Mouse (Mus musculus) erythroblast, embryonic 14.5 days (primary cell): Measurements from ENCODE around the gene Helz.

Source experiments
- GATA1 ChIP-seq: IDR thresholded peaks from 2 replicates; pipeline ENCODE4 v1.6.1; 2012; ENCODE audit warnings: low read length, inconsistent platforms, mixed read lengths
- TAL1 ChIP-seq: IDR thresholded peaks from 3 replicates; pipeline ENCODE4 v1.6.1; 2012; ENCODE audit warnings: low read length, inconsistent platforms, mixed read lengths

DNA sequence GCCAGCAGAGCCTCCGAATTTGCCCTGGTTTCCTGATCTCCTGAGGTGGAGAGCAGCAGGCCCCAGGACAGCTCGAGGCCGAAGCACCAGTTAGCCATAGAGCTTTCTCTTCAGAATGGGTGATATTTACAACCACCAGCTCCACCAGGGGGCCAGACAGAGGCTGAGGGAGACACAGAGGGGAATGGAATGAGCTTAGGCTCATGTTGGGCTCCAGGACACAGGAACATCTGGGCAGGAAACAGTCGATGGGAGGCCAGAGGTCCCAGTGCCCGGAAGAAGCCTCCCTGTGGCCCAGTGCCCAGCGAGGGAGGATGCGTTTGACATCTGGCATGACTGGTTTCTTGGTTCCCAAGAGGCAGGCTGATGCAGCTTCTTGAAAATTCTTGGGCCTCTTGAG, 186.4 kb downstream of the Helz start:
- TF ChIP-seq TAL1 = no peak
- TF ChIP-seq GATA1 = no peak
